Mouse (Mus musculus) liver, adult 2 months (tissue): ENCODE measurements at regions not wholly inside any gene's neighbourhood (a gene's known extent, or its start where the extent isn't known, plus 50 kb on each side); places are given as distances from the start of the nearest gene placed in this dataset.

ENCODE experiments used
- CTCF ChIP-seq: fragments of 200-500 bp; IDR thresholded peaks from 2 replicates; pipeline ENCODE4 v1.5.1; 2011; ENCODE audit warnings: low read depth, low read length, control low read depth
- POLR2A ChIP-seq: fragments of 200-500 bp; IDR thresholded peaks from 2 replicates; pipeline ENCODE4 v1.6.1; 2011; ENCODE audit warnings: low read length, control low read depth; ENCODE audit not compliant: insufficient read depth; ENCODE audit errors: extremely low read depth

DNA sequence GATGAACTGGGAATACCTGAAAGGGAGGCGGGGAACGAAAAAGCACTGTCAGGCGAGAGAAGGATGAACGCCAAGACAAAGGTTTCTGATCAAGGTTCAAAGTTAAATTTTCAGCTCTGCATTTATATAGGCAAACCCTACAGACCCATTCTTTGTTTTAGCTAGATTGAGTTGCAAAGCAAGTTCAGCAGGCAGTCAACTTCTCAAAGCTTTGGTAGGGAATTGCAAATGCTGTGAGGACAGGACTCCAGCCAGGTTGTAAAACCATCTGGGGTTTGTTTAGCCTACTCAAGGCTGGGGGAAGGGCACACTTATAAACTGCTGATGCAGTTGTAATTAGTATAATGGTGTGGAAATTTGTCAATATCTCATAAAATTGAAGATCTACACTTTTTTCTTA, 87.9 kb downstream of the Gm10358 start:
- TF ChIP-seq CTCF (no peak), POLR2A (no peak)
